Mouse (Mus musculus) forebrain, embryonic 16.5 days (tissue): Measurements from ENCODE around the gene Mmp14. TPM values are rescaled to one million over a fixed set of nuclear protein-coding genes. Genes with fewer than 3 reads are reported as not detected.

Source experiments
- ATAC-seq: fragments of 200-750 bp; cut with Nextera tagmentation; 2 replicates; pipeline ENCODE4 v1.8.0; 2017; ENCODE audit warnings: mild to moderate bottlenecking, moderate library complexity
- H3K27ac ChIP-seq: fragments of 300-500 bp; sonication (generic); 2 replicates; pipeline ENCODE4 v1.5.1; 2014; ENCODE audit warnings: low read length, control low read depth
- H3K27me3 ChIP-seq: fragments of 300-500 bp; sonication (generic); replicated peaks from 2 replicates; pipeline ENCODE4 v1.6.1; 2014; ENCODE audit warnings: low read length; ENCODE audit not compliant: control insufficient read depth, insufficient read depth
- H3K36me3 ChIP-seq: fragments of 300-500 bp; sonication (generic); 2 replicates; pipeline ENCODE4 v1.6.1; 2014; ENCODE audit not compliant: control insufficient read depth, insufficient read depth
- H3K4me1 ChIP-seq: fragments of 300-500 bp; sonication (generic); replicated peaks from 2 replicates; pipeline ENCODE4 v1.6.1; 2014; ENCODE audit warnings: low read length; ENCODE audit not compliant: control insufficient read depth, insufficient read depth
- H3K4me2 ChIP-seq: fragments of 300-500 bp; sonication (generic); 2 replicates; pipeline ENCODE4 v1.6.1; 2014; ENCODE audit warnings: mild to moderate bottlenecking, low read length, control low read depth
- H3K4me3 ChIP-seq: fragments of 300-500 bp; sonication (generic); replicated peaks from 2 replicates; pipeline ENCODE4 v1.5.1; 2014; ENCODE audit warnings: mild to moderate bottlenecking, low read length, control low read depth
- H3K9ac ChIP-seq: fragments of 300-500 bp; sonication (generic); replicated peaks from 2 replicates; pipeline ENCODE4 v1.6.1; 2014; ENCODE audit warnings: low read depth, low read length, control low read depth
- H3K9me3 ChIP-seq: fragments of 300-500 bp; sonication (generic); 2 replicates; pipeline ENCODE4 v1.6.1; 2016; ENCODE audit warnings: low read length; ENCODE audit not compliant: control insufficient read depth
- WGBS: fragments of 180-500 bp; shearing (Covaris S2); extraction: QIAGEN DNeasy Blood & Tissue Kit; methylation state at CpG from one replicate; pipeline ENCODE4 v1.1.7; 2014; 5-methylcytosine and 5-hydroxymethylcytosine counted together
- polyA plus RNA-seq: library from polyadenylated mRNA; unstranded; fragments of >200 nt; fragmentation: Nextera tagmentation; extraction: Ambion mirVana; gene quantifications from 2 replicates; pipeline ENCODE4 v1.2.1, GENCODE M21; 2015

Mmp14 gene
- polyA plus RNA-seq, 1 experiment from 2014 or later = 49.4 TPM

GRCm38 (mm10) chr14:54430406-54431145 is 836 bp upstream of the Mmp14 start:
- 3% methylated on average over 18 of the region's 18 CpGs for WGBS
- H3K4me1 ChIP-seq = peaks cover 52% of the 10 kb centered on the region

GRCm38 (mm10) chr14:54432078-54432836 is 845 bp downstream of the Mmp14 start:
- ATAC-seq = peak; percentile 24
- H3K4me2 ChIP-seq = peak overlapping the region; percentile 69
- H3K4me1 ChIP-seq = peaks cover 45% of the 10 kb centered on the region

More at GRCm38 (mm10) chr14:54430406-54431145, 836 bp upstream of the Mmp14 start:
- Histone ChIP-seq H3K9me3 (no peaks in the 10 kb centered on the region), H3K27me3 (no peaks in the 10 kb centered on the region), H3K27ac (peak overlapping the region; percentile 91), H3K4me2 (peak overlapping the region; percentile 69), H3K36me3 (peaks cover under 1% of the 10 kb centered on the region; the same call in 1 of the 2 replicates), H3K9ac (peak overlapping the region; percentile 86), H3K4me3 (peak overlapping the region; percentile 68)
- ATAC-seq = no peak

GRCm38 (mm10) chr14:54432837-54433830 is 1.7 kb downstream of the Mmp14 start:
- peak overlapping the region; percentile 91 for H3K27ac ChIP-seq
- peaks cover 38% of the 10 kb centered on the region for H3K4me1 ChIP-seq
- H3K9me3 ChIP-seq = no peaks in the 10 kb centered on the region
- WGBS = 33% methylated on average over 17 of the region's 17 CpGs
- H3K4me3 ChIP-seq = peak overlapping the region; percentile 68
- peak; percentile 11 for ATAC-seq
- H3K36me3 ChIP-seq = peaks cover 3% of the 10 kb centered on the region; the same call in 1 of the 2 replicates
- no peaks in the 10 kb centered on the region for H3K27me3 ChIP-seq
- peak overlapping the region; percentile 86 for H3K9ac ChIP-seq
- peak overlapping the region; percentile 69 for H3K4me2 ChIP-seq

More at GRCm38 (mm10) chr14:54432078-54432836, 845 bp downstream of the Mmp14 start:
- Histone ChIP-seq H3K9me3 (no peaks in the 10 kb centered on the region), H3K27ac (peak overlapping the region; percentile 91), H3K4me3 (peak overlapping the region; percentile 68), H3K27me3 (no peaks in the 10 kb centered on the region), H3K9ac (peak overlapping the region; percentile 86), H3K36me3 (peaks cover 3% of the 10 kb centered on the region; the same call in 1 of the 2 replicates)
- 2% methylated on average over 54 of the region's 54 CpGs for WGBS

GRCm38 (mm10) chr14:54433941-54434531 is 2.6 kb downstream of the Mmp14 start:
- H3K27ac ChIP-seq = peak overlapping the region; percentile 91
- 65% methylated on average over 12 of the region's 12 CpGs for WGBS
- H3K4me1 ChIP-seq = peaks cover 38% of the 10 kb centered on the region

GRCm38 (mm10) chr14:54435194-54435918 is 3.9 kb downstream of the Mmp14 start:
- no peak for ATAC-seq
- Histone ChIP-seq H3K9ac (no peak overlapping the region), H3K27ac (no peak overlapping the region), H3K4me1 (peaks cover 27% of the 10 kb centered on the region), H3K4me2 (no peak overlapping the region), H3K4me3 (no peak overlapping the region), H3K9me3 (no peaks in the 10 kb centered on the region), H3K36me3 (peaks cover 3% of the 10 kb centered on the region; the same call in 1 of the 2 replicates), H3K27me3 (no peaks in the 10 kb centered on the region)
- WGBS = 90% methylated on average over 11 of the region's 11 CpGs

More at GRCm38 (mm10) chr14:54433941-54434531, 2.6 kb downstream of the Mmp14 start:
- Histone ChIP-seq H3K36me3 (peaks cover 3% of the 10 kb centered on the region; the same call in 1 of the 2 replicates), H3K9me3 (no peaks in the 10 kb centered on the region), H3K4me3 (peak overlapping the region; percentile 68), H3K4me2 (peak overlapping the region; percentile 69), H3K9ac (peak overlapping the region; percentile 86), H3K27me3 (no peaks in the 10 kb centered on the region)
- ATAC-seq = no peak

GRCm38 (mm10) chr14:54439155-54439554 is 7.7 kb downstream of the Mmp14 start:
- WGBS = 77% methylated on average over 12 of the region's 12 CpGs
- no peak overlapping the region for H3K4me3 ChIP-seq

GRCm38 (mm10) chr14:54439610-54440009 is 8.2 kb downstream of the Mmp14 start:
- H3K4me2 ChIP-seq = no peak overlapping the region
- no peak for ATAC-seq
- WGBS = 48% methylated on average over 7 of the region's 7 CpGs
- no peak overlapping the region for H3K9ac ChIP-seq
- no peaks in the 10 kb centered on the region; the same call in 1 of the 2 replicates for H3K4me1 ChIP-seq
- H3K27ac ChIP-seq = no peak overlapping the region
- no peak overlapping the region for H3K4me3 ChIP-seq
- H3K9me3 ChIP-seq = no peaks in the 10 kb centered on the region
- H3K36me3 ChIP-seq = peaks cover 3% of the 10 kb centered on the region; the same call in 1 of the 2 replicates
- no peaks in the 10 kb centered on the region for H3K27me3 ChIP-seq

More at GRCm38 (mm10) chr14:54439155-54439554, 7.7 kb downstream of the Mmp14 start:
- no peak for ATAC-seq
- peaks cover 3% of the 10 kb centered on the region; the same call in 1 of the 2 replicates for H3K36me3 ChIP-seq
- no peak overlapping the region for H3K4me2 ChIP-seq
- H3K27ac ChIP-seq = no peak overlapping the region
- no peaks in the 10 kb centered on the region for H3K27me3 ChIP-seq
- H3K9me3 ChIP-seq = no peaks in the 10 kb centered on the region
- H3K9ac ChIP-seq = no peak overlapping the region
- peaks cover 2% of the 10 kb centered on the region; the same call in 1 of the 2 replicates for H3K4me1 ChIP-seq

- Histone ChIP-seq H3K27me3 (no peaks in the 10 kb centered on the region), H3K36me3 (peaks cover 2% of the 10 kb centered on the region; the same call in 1 of the 2 replicates), H3K9me3 (no peaks in the 10 kb centered on the region), H3K9ac (no peak overlapping the region), H3K4me2 (no peak overlapping the region), H3K4me3 (no peak overlapping the region), H3K27ac (no peak overlapping the region), H3K4me1 (no peaks in the 10 kb centered on the region; the same call in 1 of the 2 replicates)
- 94% methylated on average over 14 of the region's 14 CpGs for WGBS
- ATAC-seq = no peak
These were observed 9.1 kb downstream of the Mmp14 start for GRCm38 (mm10) chr14:54440538-54440937.
